Mouse (Mus musculus): ENCODE measurements at regions not wholly inside any gene's neighbourhood (a gene's known extent, or its start where the extent isn't known, plus 50 kb on each side); places are given as distances from the start of the nearest gene placed in this dataset.

DNA sequence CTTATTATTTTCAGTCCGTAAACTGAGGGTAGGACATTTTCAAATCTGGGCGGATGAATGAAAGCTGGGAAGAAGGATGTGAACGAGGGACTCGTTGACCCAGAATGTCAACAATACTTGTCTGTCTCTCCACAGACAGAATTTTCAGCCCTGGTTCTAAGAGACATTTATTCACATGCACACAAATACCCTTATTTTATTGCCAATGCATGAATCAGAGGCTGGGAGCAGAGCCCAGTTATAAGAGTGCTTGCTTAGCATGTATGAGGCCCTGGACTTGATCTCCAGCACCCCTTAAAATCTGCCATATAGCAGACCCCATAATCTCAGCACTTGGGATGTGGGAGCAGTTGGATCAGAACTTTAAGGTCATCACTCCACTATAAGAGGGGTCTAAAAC, 384.8 kb upstream of the Mpdz start:
- no peak overlapping the region for H3K4me3 ChIP-seq
- no peak overlapping the region for H3K27ac ChIP-seq
- intact Hi-C loops (cut with DNase I) = no loop called here
- no peak for DNase-seq
- TF ChIP-seq CTCF (IDR thresholded peaks at IDR 0.05) = no peak

DNA sequence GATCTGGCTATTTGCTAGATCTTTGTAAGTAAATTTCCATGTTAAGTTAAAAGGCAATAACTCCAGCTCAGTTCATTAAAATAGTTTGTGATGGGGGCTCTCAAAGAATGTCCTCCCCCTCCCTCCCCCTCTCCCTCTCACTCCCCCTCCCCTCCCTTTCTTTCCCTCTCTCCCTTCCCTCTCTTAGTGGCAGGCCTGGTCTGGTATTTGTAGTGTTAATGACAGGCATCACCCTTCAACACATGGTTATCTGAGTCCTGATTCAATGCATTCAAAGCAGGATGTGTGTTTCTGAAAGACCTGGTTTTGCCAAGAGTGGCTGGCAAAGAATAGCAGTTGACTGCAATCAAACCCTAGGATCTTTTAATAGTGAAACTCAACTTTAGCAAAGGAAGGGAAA, 383.4 kb upstream of the Mpdz start:
- TF ChIP-seq CTCF (IDR thresholded peaks at IDR 0.05) = no peak
- Histone ChIP-seq H3K27ac (peak overlapping the region; percentile 20; the same call in 1 of the 2 replicates), H3K4me3 (no peak overlapping the region)
- DNase-seq = no peak
- intact Hi-C loops (cut with DNase I) = no loop called here

DNA sequence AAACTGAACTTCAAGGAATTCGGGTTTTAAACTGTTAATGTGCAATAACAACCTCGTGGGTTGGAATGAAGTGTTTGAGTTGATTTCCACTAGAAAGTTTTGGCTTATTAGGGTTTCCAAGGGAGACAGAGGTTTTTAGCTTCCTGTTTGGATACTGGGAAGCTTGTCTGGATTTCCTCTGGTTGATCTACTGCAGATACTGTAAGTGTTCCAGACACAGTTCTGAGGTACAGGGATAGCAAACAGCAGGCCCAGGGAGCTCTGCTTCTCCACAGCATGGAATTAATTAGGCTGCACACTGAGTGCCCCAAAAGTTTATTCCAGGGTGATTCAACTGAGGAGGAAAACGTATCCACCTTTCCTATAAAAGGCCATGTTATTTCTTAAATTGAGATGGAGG, 381.0 kb upstream of the Mpdz start:
- intact Hi-C loops (cut with DNase I) = no loop called here
- no peak overlapping the region for H3K4me3 ChIP-seq
- no peak overlapping the region for H3K27ac ChIP-seq
- no peak for DNase-seq
- no peak for TF ChIP-seq CTCF (IDR thresholded peaks at IDR 0.05)

DNA sequence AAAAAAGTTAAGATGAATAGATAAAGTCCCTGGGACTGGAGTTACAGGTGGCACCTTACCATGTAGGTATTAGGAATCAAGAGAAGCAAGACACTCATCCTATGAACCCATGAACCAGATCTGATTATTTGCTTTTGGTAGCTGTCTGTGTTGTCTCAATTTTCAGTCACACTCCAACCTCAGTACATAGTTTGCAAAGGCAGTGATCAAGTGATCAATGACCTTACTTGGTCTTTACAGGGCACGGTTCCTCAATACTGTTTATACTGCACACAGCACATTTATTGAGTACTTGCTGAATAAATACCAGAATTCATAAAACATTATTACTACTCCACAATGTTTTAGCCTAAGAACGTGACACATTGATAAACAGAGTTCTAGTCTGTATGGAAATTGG, 346.7 kb upstream of the Mpdz start:
- intact Hi-C loops (cut with DNase I) = no loop called here
- no peak for DNase-seq
- Histone ChIP-seq H3K27ac (no peak overlapping the region), H3K4me3 (no peak overlapping the region)
- TF ChIP-seq CTCF (IDR thresholded peaks at IDR 0.05) = no peak

DNA sequence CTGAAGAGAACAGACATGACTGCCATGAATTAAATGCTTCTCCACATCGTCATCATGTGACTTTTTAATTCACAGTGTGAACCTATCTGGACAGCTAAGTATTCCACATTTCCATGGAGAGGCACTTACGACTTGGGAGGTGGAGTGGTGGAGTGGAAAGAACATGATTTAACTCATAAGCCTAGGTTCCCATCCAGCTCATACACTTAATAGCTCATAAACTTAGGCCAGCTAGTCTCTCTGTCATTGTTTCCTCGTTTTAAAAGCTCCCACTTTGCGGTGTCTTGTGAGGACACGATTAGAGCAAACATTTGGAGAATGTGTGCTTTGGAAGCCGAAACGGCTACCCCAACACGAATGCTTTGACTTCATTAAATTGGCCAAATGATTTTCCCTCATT, 346.0 kb upstream of the Mpdz start:
- no peak overlapping the region for H3K4me3 ChIP-seq
- H3K27ac ChIP-seq = no peak overlapping the region
- intact Hi-C loops (cut with DNase I) = no loop called here
- no peak for TF ChIP-seq CTCF (IDR thresholded peaks at IDR 0.05)
- no peak for DNase-seq

DNA sequence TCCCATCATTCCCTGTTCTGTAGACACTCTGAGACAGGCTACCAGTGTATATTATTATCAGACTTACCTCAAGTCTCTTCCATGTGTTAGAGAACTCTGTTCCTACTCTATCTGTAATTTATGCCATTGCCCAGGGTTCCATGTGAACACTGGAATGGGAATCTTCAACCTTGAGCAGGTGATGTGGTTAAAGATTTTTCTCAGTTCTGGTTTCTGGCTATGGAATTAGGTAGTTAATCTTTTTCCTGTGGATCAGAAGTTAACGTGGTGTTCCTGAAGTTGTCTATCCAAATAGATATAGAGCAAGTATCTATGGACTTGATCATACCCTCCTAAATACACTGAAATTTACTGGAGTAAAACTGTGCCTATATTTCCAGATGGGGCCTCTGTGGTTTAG, 339.4 kb upstream of the Mpdz start:
- no peak overlapping the region for H3K4me3 ChIP-seq
- H3K27ac ChIP-seq = no peak overlapping the region
- intact Hi-C loops (cut with DNase I) = no loop called here
- DNase-seq = no peak
- no peak for TF ChIP-seq CTCF (IDR thresholded peaks at IDR 0.05)

DNA sequence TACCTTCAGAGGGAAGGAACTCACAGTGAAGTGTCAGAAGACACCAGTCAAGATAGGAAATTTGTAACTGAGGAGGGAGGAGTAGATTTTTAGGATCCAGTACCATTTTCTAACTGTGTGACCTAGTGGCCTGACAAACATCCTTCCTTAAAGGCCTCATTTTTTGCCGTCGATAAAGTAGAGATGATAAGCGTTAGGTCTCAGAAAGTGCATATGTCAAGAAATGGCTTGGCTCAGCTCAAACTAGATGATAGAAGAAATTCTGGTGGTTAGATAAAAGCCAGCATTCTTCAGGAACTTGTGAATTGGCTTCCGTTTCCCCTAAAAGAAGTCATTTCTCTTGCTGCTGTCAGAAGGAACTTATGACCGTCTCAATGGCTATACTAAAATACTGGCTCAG, 324.1 kb upstream of the Mpdz start:
- TF ChIP-seq CTCF (IDR thresholded peaks at IDR 0.05) = no peak
- no peak for DNase-seq
- intact Hi-C loops (cut with DNase I) = no loop called here
- Histone ChIP-seq H3K27ac (no peak overlapping the region), H3K4me3 (no peak overlapping the region)

DNA sequence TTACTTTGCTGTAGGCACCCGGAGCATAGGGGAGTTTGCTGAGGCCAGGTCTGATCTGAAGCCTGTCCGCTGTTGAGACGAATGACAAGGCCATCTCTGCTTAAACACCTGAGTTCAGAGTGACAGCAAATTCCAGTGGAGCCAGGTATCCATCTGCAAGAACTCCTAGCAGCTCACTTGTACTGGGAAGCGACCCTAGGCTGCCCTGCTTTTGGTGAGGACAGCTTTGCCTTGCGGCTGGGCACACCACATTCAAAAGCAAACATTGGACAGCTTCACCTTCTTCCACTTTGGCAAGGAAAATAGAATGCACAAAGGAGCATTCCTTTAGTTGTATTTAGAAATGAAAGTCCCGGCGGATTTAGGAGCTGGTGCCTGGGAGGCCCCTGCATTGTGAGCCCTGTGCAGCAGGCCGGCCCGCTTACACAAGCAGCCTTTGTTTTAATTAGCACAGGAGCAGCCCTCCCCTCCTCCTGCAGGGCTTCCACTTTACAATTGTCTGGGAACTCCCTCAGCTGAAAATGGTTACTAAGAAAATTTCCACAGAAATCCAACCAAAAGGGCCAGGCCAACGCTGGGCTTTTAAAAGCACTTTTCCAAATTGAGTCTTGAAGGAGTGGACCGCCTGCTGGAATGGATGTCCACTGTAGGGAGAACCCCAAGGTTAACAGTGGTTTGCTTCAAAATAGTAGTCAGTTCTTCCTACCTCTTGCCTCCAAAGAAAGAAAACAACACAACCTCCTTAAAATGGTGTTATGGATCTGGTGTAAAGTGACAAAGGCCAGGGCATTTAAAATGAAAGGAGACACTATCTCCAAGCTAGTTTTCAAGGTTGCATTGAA, 321.6 kb upstream of the Mpdz start:
- intact Hi-C loops (cut with DNase I) = no loop called here
- DNase-seq = no peak

DNA sequence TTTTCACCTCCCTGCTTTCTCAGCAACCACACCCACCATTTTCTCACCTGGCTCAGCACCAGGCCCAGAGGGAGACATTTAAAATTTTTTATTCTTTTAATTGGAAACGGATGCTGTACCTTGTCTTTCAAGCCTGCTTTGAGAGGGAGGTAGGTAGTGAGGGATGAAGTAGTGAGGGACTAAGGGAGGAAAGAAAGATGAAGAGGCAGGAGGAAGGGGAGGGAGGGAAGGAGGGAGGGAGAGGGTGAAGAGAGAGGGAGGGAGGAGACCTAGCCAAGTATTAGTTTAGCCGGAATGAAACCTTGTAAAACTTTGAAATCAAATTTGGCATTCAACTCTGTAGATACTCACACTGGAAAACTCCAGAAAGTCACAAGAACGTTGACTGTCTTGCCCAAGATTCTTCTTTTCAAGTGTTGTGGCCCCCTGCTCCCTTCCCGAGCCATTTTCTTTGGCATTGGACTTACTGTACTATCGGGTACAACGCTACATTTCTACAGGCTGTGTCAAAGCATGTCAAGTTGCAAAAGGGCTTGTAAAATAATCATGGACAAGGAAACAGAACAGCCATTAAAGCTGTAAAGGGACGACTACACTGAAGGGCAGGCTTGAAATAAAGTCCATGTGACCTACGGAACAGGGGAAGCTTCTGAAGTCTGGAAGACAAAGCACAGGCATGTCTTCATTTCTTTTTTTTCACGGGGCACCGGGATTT, 320.9 kb upstream of the Mpdz start:
- TF ChIP-seq CTCF (IDR thresholded peaks at IDR 0.05) = no peak
- Histone ChIP-seq H3K27ac (peak overlapping the region; percentile 70), H3K4me3 (no peak overlapping the region)
- DNase-seq = no peak
- intact Hi-C loops (cut with DNase I) = no loop called here

More for the DNA sequence above, 321.6 kb upstream of the Mpdz start:
- TF ChIP-seq CTCF (IDR thresholded peaks at IDR 0.05) = no peak
- peak overlapping the region; percentile 70 for H3K27ac ChIP-seq
- H3K4me3 ChIP-seq = peak overlapping the region; percentile 29

DNA sequence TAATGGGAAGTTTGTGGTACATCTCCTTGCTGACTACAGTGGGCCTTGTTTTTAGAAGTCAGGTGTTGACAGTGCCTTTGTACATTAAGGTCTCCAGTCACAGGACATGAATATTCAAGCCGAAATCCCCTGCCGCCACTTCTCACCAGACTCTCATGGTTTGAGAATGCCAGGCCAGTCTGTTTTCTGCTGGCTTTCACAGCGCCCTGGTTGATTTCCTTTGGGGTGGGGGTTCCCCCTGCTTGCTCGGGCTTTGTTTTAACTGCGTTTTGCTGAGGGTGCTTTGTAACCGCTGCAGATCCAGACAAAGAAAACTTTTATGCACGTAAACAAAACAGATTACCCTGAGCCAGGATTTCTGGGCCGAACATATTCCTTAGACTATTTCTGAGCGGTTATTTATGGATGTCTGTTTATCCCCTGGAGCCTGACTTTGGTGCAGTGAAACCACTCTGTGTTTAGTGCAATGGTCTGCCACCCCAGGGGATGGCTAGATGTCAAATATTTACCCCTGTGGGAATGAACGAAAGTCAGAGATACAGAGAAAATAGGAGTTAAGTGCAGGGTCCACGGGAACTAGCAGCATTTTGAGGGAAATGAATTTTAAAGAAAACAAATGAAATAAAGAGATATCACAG, 320.1 kb upstream of the Mpdz start:
- peak overlapping the region; percentile 70 for H3K27ac ChIP-seq
- intact Hi-C loops (cut with DNase I) = no loop called here
- no peak for TF ChIP-seq CTCF (IDR thresholded peaks at IDR 0.05)

DNA sequence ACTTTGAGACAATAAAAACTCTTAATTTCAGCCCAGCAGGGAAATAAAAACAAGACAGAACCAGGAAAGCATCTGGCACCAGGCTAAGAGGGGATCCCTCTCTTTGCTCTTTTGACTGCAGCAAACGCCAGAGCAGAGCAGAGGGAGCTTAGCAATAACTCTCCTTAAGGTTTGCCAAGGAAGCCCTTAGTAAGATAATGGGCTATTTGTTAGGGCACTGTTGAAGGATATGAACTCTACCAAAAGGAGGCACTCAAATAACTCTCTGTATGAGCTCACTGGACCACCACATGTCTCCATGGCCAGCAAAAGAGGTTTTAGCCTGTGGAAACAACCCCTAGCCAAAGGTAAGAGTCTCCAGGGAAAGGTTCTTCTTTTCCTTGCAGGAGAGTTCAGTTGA, 315.3 kb upstream of the Mpdz start:
- intact Hi-C loops (cut with DNase I) = no loop called here
- no peak overlapping the region for H3K27ac ChIP-seq
- no peak for TF ChIP-seq CTCF (IDR thresholded peaks at IDR 0.05)
- DNase-seq = no peak
- no peak overlapping the region for H3K4me3 ChIP-seq

More for the DNA sequence above, 320.1 kb upstream of the Mpdz start:
- no peak for DNase-seq
- H3K4me3 ChIP-seq = 0 out of 2 replicates have a peak overlapping the region, but pooled peaks have one; percentile 15

DNA sequence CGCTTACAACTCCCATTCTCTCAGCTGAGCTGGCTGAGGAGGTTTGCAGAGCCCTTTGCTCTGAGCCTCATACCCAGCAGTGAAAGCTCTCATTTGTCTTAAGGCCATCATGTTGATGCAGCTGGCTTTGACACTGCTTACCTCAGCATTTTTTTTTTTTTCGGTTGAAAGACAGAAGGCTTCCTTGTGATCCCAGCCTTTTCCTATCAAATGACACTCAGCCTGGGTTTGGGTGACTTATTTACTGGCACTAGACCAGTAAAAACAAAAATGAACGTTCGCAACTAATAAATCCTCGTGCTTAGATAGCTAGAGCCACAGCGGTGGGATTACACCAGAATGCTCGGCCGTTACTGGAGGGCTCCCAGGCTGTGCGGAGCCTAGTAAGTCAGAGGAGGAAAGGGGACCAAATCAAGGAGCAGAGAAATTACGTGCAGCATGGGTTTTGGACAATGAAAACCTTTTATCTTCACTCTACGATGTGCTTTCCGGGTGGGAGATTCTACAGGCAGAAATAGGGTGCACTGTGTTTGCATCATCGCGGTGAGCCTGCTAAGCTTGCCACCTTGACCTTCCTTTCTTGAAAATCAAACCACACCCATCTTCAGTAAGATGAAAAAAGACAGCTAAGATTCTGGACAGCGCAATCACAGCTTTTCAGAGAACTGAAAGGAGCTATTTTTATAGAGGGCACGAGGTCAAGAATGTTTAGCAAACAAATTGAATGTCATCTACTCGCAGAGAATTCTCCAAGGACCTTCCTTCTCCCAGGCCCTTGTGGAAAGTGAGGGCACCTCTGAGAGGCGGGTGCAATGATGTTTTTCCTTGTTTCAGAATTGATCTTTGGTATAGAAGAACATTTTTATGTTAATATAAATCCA, 302.3 kb upstream of the Mpdz start:
- H3K4me3 ChIP-seq = peak overlapping the region; percentile 64
- DNase-seq = peak; percentile 28
- intact Hi-C loops (cut with DNase I) = no loop called here
- peak overlapping the region; percentile 76 for H3K27ac ChIP-seq
- no peak for TF ChIP-seq CTCF (IDR thresholded peaks at IDR 0.05)

All from gastrocnemius, adult 2 months (tissue).